Mouse (Mus musculus) cerebral cortex, adult 2 months (tissue): Measurements from ENCODE around the gene Abr.

Experiments used
- WGBS: fragments of 180-500 bp; shearing (Covaris S2); methylation state at CpG from one replicate; pipeline ENCODE4 v1.1.7; 2018; 5-methylcytosine and 5-hydroxymethylcytosine counted together

The Abr gene

DNA sequence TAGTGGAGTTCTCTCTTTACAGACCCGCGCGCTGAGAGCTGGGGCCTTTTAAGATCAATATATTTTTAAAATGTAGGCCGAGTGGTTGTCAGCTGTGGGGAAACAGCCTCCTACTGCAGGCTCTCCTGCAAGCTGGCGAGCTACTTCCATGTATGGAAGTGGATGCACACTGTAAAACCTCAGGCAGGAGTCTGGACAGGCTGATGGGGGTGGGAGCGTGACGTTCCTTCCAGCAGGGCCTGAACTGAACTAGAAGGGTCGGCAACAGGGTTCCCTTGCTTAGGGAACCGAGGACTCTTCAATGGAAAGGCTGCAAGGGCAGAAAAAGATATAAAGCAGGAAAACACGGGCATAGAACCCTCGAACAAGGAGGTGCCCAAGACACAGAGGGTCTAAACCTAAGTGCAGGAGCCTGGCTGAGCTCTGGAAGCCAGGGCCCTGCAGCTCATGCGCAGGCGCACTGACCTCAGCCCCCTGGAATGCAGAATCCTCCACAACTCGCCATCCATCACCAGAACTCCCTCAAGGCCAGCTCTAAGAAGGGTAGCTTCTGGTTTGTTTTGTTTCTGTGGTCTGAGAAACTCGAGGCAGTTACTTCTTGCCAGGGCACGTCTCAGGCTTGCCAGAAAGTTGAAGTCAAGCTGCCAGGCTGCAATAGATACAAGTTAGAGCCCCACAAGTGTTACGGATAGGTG lies 247.5 kb downstream of the Abr start:
- WGBS = 57% methylated on average over 17 of the region's 17 CpGs

GRCm38 (mm10) chr11:76372534-76372933 lies 249.6 kb downstream of the Abr start:
- 62% methylated on average over 6 of the region's 6 CpGs for WGBS

DNA sequence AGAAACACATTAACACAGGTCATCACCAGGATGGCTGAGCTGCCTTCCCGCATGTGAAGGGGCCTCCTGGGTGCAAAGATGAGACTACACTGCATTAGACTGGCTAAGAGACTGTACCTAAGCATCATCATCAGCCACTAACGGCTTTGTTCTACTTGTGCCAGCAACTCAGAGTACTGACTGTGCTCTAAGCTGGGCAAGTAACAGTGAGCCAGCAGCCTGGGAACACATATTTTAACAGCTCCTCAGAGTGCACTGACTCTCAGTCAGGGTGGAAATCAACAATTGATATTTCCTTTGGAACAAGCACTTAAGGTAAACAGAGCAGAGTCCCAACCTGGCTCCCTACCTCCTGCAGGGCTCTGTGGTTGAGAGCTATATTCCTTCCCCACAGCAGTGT lies 250.0 kb downstream of the Abr start:
- 63% methylated on average over 2 of the region's 2 CpGs for WGBS
